Mouse (Mus musculus) heart, postnatal 0 days (tissue): ENCODE results near the gene Rpl31. TPM values are rescaled to one million over a fixed set of nuclear protein-coding genes. Genes with fewer than 3 reads are reported as not detected.
A peak's percentile ranks its signal among the peaks of the same experiment; 100 is the strongest.

Experiments used
- ATAC-seq: fragments of 200-750 bp; cut with Nextera tagmentation; 2 replicates; pipeline ENCODE4 v1.8.0; 2017; ENCODE audit warnings: low read depth, moderate number of reproducible peaks, moderate library complexity; ENCODE audit not compliant: insufficient read depth
- DNase-seq: peaks from one replicate; pipeline ENCODE4 v3.0.0-alpha.2; 2016; ENCODE audit warnings: low spot score
- H3K27ac ChIP-seq: fragments of 300-500 bp; sonication (generic); 2 replicates; pipeline ENCODE4 v1.5.1; 2014; ENCODE audit warnings: low read depth, mild to moderate bottlenecking
- H3K27me3 ChIP-seq: fragments of 300-500 bp; sonication (generic); 2 replicates; pipeline ENCODE4 v1.6.1; 2014; ENCODE audit warnings: low read length, mixed read lengths; ENCODE audit not compliant: control insufficient read depth, insufficient read depth
- H3K36me3 ChIP-seq: fragments of 300-500 bp; sonication (generic); replicated peaks from 2 replicates; pipeline ENCODE4 v1.6.1; 2014; ENCODE audit warnings: low read length, mixed read lengths; ENCODE audit not compliant: control insufficient read depth, insufficient read depth
- H3K4me1 ChIP-seq: fragments of 300-500 bp; sonication (generic); 2 replicates; pipeline ENCODE4 v1.6.1; 2014; ENCODE audit warnings: antibody characterized with exemption; ENCODE audit not compliant: control insufficient read depth, insufficient read depth
- H3K4me2 ChIP-seq: fragments of 300-500 bp; sonication (generic); 2 replicates; pipeline ENCODE4 v1.6.1; 2014; ENCODE audit warnings: low read depth, mild to moderate bottlenecking, low read length, moderate library complexity
- H3K4me3 ChIP-seq: fragments of 300-500 bp; sonication (generic); 2 replicates; pipeline ENCODE4 v1.5.1; 2014; ENCODE audit warnings: low read depth, low read length
- H3K9ac ChIP-seq: fragments of 300-500 bp; sonication (generic); replicated peaks from 2 replicates; pipeline ENCODE4 v1.6.1; 2014; ENCODE audit warnings: low read depth, low read length, mixed read lengths
- H3K9me3 ChIP-seq: fragments of 300-500 bp; sonication (generic); replicated peaks from 2 replicates; pipeline ENCODE4 v1.6.1; 2016; ENCODE audit warnings: low read length; ENCODE audit not compliant: control insufficient read depth
- CTCF ChIP-seq: IDR thresholded peaks from 2 replicates; pipeline ENCODE4 v1.5.1; 2016; ENCODE audit warnings: antibody characterized with exemption, control low read depth, low read depth
- EP300 ChIP-seq: IDR thresholded peaks from 2 replicates; pipeline ENCODE4 v1.6.1; 2016; ENCODE audit warnings: antibody characterized with exemption, low read depth
- WGBS: fragments of 180-500 bp; shearing (Covaris S2); extraction: QIAGEN DNeasy Blood & Tissue Kit; methylation state at CpG from one replicate; pipeline ENCODE4 v1.1.7; 2014; 5-methylcytosine and 5-hydroxymethylcytosine counted together
- polyA plus RNA-seq: library from polyadenylated mRNA; unstranded; fragments of >200 nt; fragmentation: Nextera tagmentation; extraction: Ambion mirVana; gene quantifications from 2 replicates; pipeline ENCODE4 v1.2.1, GENCODE M21; 2015
- total RNA-seq: library from RNA; depleted of rRNA; stranded (reverse); fragments of >200 nt; gene quantifications from 2 replicates; pipeline ENCODE4 v1.2.3, GENCODE M21; 2014; ENCODE audit warnings: low replicate concordance; rRNA removed

Rpl31 gene
- total RNA-seq: 189 and 198 TPM in 2 replicates
- polyA plus RNA-seq: 325 and 330 TPM in 2 replicates

- WGBS: under 1% methylated on average over 60 of the region's 62 CpGs
Observed at GRCm38 (mm10) chr1:39367601-39368266, at the start of gene Rpl31. TSS of gene Rpl31 (plus strand) at chr1:39367842.

DNA sequence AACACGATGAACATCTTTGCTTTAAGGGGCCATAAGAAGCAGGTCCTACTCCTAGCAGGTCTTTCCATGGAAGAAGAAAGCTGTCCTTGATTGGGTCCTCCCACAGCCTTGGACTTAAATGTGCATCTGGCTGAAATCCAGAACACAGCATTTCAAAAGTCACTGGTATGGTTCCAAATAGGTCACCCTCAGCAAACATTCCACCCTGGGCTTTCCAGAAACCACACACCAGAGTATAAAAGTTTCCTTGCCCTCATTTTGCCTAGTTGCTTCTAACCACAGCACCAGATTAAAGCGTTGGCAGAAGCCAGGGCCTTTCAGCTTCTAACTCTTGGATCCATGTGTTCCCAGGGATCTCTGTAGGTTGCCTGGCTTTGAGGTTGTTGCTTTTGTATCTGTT is 49.7 kb upstream of the Rpl31 start:
- H3K9ac ChIP-seq: no peak overlapping the region
- peak overlapping the region; percentile 64 for H3K27ac ChIP-seq
- no peaks in the 10 kb centered on the region for H3K27me3 ChIP-seq
- peak; percentile 73 for DNase-seq
- H3K9me3 ChIP-seq: no peaks in the 10 kb centered on the region
- H3K36me3 ChIP-seq: no peaks in the 10 kb centered on the region
- TF ChIP-seq EP300: no peak
- TF ChIP-seq CTCF: no peak
- no peak overlapping the region for H3K4me2 ChIP-seq
- ATAC-seq: peak; percentile 60; the same call in 1 of the 2 replicates
- 63% methylated on average over 2 of the region's 2 CpGs for WGBS
- peaks cover 16% of the 10 kb centered on the region for H3K4me1 ChIP-seq
- H3K4me3 ChIP-seq: no peak overlapping the region

More at GRCm38 (mm10) chr1:39367601-39368266, at the start of gene Rpl31:
- no peaks in the 10 kb centered on the region for H3K9me3 ChIP-seq
- H3K36me3 ChIP-seq: peaks cover 36% of the 10 kb centered on the region
- H3K9ac ChIP-seq: peak within 1 kb of the TSS; percentile 98
- ATAC-seq (peak; percentile 99), DNase-seq (peak; percentile 98)
- peak within 1 kb of the TSS; percentile 88 for H3K4me3 ChIP-seq
- H3K4me2 ChIP-seq: peak within 1 kb of the TSS; percentile 84
- H3K4me1 ChIP-seq: peaks cover 12% of the 10 kb centered on the region; the same call in 1 of the 2 replicates
- no peaks in the 10 kb centered on the region for H3K27me3 ChIP-seq
- no peak for TF ChIP-seq CTCF
- peak; percentile 76; the same call in 1 of the 2 replicates for TF ChIP-seq EP300
- peak within 1 kb of the TSS; percentile 97 for H3K27ac ChIP-seq

GRCm38 (mm10) chr1:39318870-39319269 is 48.8 kb upstream of the Rpl31 start:
- H3K9ac ChIP-seq: no peak overlapping the region
- no peak overlapping the region for H3K27ac ChIP-seq
- no peaks in the 10 kb centered on the region for H3K36me3 ChIP-seq
- no peaks in the 10 kb centered on the region for H3K9me3 ChIP-seq
- H3K27me3 ChIP-seq: no peaks in the 10 kb centered on the region
- no peak for ATAC-seq
- 31% methylated on average over 7 of the region's 7 CpGs for WGBS
- no peak for TF ChIP-seq CTCF
- no peak for DNase-seq
- H3K4me3 ChIP-seq: no peak overlapping the region
- H3K4me2 ChIP-seq: no peak overlapping the region
- H3K4me1 ChIP-seq: peaks cover 16% of the 10 kb centered on the region

GRCm38 (mm10) chr1:39321954-39322353 is 45.7 kb upstream of the Rpl31 start:
- peaks cover 16% of the 10 kb centered on the region for H3K4me1 ChIP-seq
- H3K4me3 ChIP-seq: no peak overlapping the region
- no peak for TF ChIP-seq CTCF
- no peak for TF ChIP-seq EP300
- no peak overlapping the region for H3K27ac ChIP-seq
- H3K9me3 ChIP-seq: no peaks in the 10 kb centered on the region
- no peak for ATAC-seq
- no peaks in the 10 kb centered on the region for H3K27me3 ChIP-seq
- no peaks in the 10 kb centered on the region; the same call in 1 of the 2 replicates for H3K36me3 ChIP-seq
- no peak overlapping the region for H3K4me2 ChIP-seq
- no peak for DNase-seq
- no peak overlapping the region for H3K9ac ChIP-seq
- 68% methylated on average over 6 of the region's 6 CpGs for WGBS

DNA sequence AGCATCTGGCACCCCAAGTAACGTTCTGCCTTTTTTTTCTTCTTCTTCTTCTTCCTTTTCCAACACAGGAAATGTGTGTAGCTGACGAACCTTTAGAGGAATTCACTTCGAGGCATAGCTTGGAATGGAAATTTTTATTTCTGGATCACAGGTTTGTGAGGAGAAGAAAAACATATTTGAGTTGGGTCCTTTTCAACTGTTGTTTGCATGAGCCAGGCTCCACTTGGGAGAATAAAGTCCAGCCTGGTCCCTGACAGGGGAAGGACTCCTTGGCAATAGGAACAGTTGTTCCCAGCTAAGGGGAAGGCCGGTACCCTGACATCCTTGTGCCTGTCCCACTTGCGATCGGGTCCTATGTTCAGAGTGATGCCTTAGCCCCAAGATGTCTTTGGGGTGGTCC is 42.4 kb upstream of the Rpl31 start:
- Histone ChIP-seq H3K9me3 (no peaks in the 10 kb centered on the region), H3K4me2 (no peak overlapping the region), H3K4me1 (0 out of 2 replicates have a peak, but pooled peaks cover 6% of the 10 kb centered on the region), H3K27ac (no peak overlapping the region), H3K4me3 (no peak overlapping the region), H3K36me3 (no peaks in the 10 kb centered on the region; the same call in 1 of the 2 replicates), H3K27me3 (no peaks in the 10 kb centered on the region), H3K9ac (no peak overlapping the region)
- ATAC-seq (no peak), DNase-seq (no peak)
- 75% methylated on average over 6 of the region's 6 CpGs for WGBS
- TF ChIP-seq EP300 (no peak), CTCF (no peak)
